Mouse (Mus musculus): ENCODE measurements around the gene Knop1. TPM values are rescaled to one million over a fixed set of nuclear protein-coding genes. Genes with fewer than 3 reads are reported as not detected.

Knop1 gene
- total and polyA plus RNA-seq, 3 experiments = 46.8 to 66.9 TPM; not detected in 1

Other genes with a start within 250 kb of the Knop1 start
- 38.1 and 38.6 TPM in 2 replicates for gene Gde1, start 150.5 kb downstream of the Knop1 start, total RNA-seq (2012; rRNA removed)
- 10 to 100 TPM in 1 of 2 experiments, not detected in 1; 39.8 TPM for gene Gde1, start 150.5 kb downstream of the Knop1 start, polyA plus RNA-seq (2012; ENCODE audit: insufficient read depth in 1 of 2, insufficient read length in 2 of 2, low read depth in 1 of 2, low replicate concordance in 2 of 2, missing spikeins in 1 of 2)
- gene Ccp110, start 143.7 kb downstream of the Knop1 start, total RNA-seq (2012; rRNA removed) = 8.9 and 10.4 TPM in 2 replicates
- 10 to 100 TPM in 1 of 2 experiments, not detected in 1; 12.3 TPM for gene Ccp110, start 143.7 kb downstream of the Knop1 start, polyA plus RNA-seq (2012; ENCODE audit: insufficient read depth in 1 of 2, insufficient read length in 2 of 2, low read depth in 1 of 2, low replicate concordance in 2 of 2, missing spikeins in 1 of 2)
- gene Vps35l, start 116.0 kb downstream of the Knop1 start, total RNA-seq (2012; rRNA removed) = 32.7 and 37.6 TPM in 2 replicates
- 10 to 100 TPM in 1 of 2 experiments, not detected in 1; 87.4 TPM for gene Vps35l, start 116.0 kb downstream of the Knop1 start, polyA plus RNA-seq (2012; ENCODE audit: insufficient read depth in 1 of 2, insufficient read length in 2 of 2, low read depth in 1 of 2, low replicate concordance in 2 of 2, missing spikeins in 1 of 2)
- 0.20 and 0.39 TPM in 2 replicates for gene Iqck, start 502 bp downstream of the Knop1 start, total RNA-seq (2012; rRNA removed)
- gene Iqck, start 502 bp downstream of the Knop1 start, polyA plus RNA-seq (2012; ENCODE audit: insufficient read depth in 1 of 2, insufficient read length in 2 of 2, low read depth in 1 of 2, low replicate concordance in 2 of 2, missing spikeins in 1 of 2) = under 1 TPM in 1 of 2 experiments, not detected in 1; 0.40 TPM
- gene Gprc5b, start 139.0 kb upstream of the Knop1 start, total RNA-seq (2012; rRNA removed) = not detected in 2 replicates
- not detected for gene Gprc5b, start 139.0 kb upstream of the Knop1 start, polyA plus RNA-seq (2012; ENCODE audit: insufficient read depth in 1 of 2, insufficient read length in 2 of 2, low read depth in 1 of 2, low replicate concordance in 2 of 2, missing spikeins in 1 of 2)